Mouse (Mus musculus): ENCODE results near the gene Ankra2. TPM values are rescaled to one million over a fixed set of nuclear protein-coding genes. Genes with fewer than 3 reads are reported as not detected.

Ankra2 gene
- polyA plus RNA-seq, 1 experiment from 2014 or later = 15.3 TPM

GRCm38 (mm10) chr13:98254921-98255320, 8.0 kb upstream of the Ankra2 start:
- 80% methylated on average over 9 of the region's 9 CpGs for WGBS
- no peak overlapping the region for H3K4me3 ChIP-seq (replicated peaks)
- peaks cover 93% of the 10 kb centered on the region for H3K36me3 ChIP-seq
- no peak overlapping the region for H3K4me2 ChIP-seq
- no peak for ATAC-seq (ENCODE audit: insufficient number of reproducible peaks, insufficient read depth, low FRiP score, low TSS enrichment, low read depth)
- no peaks in the 10 kb centered on the region for H3K9me3 ChIP-seq
- no peaks in the 10 kb centered on the region for H3K4me1 ChIP-seq (replicated peaks)
- no peaks in the 10 kb centered on the region for H3K27me3 ChIP-seq
- no peak overlapping the region for H3K27ac ChIP-seq
- no peak overlapping the region for H3K9ac ChIP-seq (replicated peaks)

DNA sequence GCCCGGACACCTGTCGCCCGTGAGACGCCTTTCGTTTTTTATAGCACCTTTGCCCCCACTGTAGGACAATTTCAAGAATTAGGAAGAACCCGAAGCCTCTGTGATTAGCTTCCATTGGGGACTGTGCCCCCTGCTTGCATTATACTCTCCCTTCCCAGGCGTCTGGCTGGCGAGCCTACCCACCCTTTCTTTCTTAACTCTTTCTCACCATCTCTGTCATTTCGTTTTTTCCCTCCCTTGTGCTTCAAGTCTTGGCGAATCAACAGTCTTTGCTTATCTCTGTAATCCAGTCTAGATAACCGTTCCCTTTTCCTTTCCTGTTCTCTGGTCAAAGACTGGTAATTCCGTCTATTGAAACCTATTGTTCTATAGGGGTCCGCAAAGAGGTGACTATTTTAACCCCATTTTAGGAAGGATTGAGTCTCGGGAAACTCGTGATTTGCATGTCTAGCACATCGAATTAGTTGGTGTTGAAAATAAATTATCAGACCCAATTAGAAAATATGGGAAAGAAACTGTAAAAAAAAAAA, 649 bp downstream of the Ankra2 start:
- H3K4me3 ChIP-seq (replicated peaks) = peak overlapping the region; percentile 84
- H3K9ac ChIP-seq (replicated peaks) = peak overlapping the region; percentile 79
- peak overlapping the region; percentile 78 for H3K4me2 ChIP-seq
- WGBS = 2% methylated on average over 16 of the region's 16 CpGs
- H3K9me3 ChIP-seq = no peaks in the 10 kb centered on the region
- peak overlapping the region; percentile 82 for H3K27ac ChIP-seq
- ATAC-seq (ENCODE audit: insufficient number of reproducible peaks, insufficient read depth, low FRiP score, low TSS enrichment, low read depth) = no peak; the same call in 1 of the 2 replicates
- peaks cover 15% of the 10 kb centered on the region for H3K4me1 ChIP-seq (replicated peaks)
- H3K27me3 ChIP-seq = no peaks in the 10 kb centered on the region
- peaks cover 28% of the 10 kb centered on the region for H3K36me3 ChIP-seq

DNA sequence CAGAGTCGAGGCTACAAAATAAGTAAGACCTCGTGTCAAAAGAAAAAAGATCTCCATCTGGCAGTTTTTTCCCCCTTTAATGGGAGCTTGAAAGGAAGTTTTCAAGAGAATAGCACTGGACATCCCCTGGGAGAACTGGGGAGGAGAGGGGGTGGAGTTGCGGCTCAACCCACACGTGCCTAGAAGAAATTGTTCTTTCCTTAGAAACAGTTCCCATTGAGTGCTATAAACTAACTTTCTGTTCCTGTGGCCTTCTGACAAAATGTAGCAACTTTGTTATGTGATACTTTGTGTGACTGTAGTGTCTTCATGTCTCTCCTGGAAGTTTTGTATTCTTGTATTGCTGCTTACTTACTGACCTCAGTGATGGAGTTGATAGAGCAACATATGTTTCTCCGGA, 1.2 kb downstream of the Ankra2 start:
- ATAC-seq (ENCODE audit: insufficient number of reproducible peaks, insufficient read depth, low FRiP score, low TSS enrichment, low read depth) = no peak
- H3K27me3 ChIP-seq = no peaks in the 10 kb centered on the region
- H3K9me3 ChIP-seq = no peaks in the 10 kb centered on the region
- peak overlapping the region; percentile 84 for H3K4me3 ChIP-seq (replicated peaks)
- H3K4me1 ChIP-seq (replicated peaks) = peaks cover 15% of the 10 kb centered on the region
- peaks cover 26% of the 10 kb centered on the region for H3K36me3 ChIP-seq
- peak overlapping the region; percentile 78 for H3K4me2 ChIP-seq
- WGBS = 41% methylated on average over 5 of the region's 5 CpGs
- no peak overlapping the region; the same call in 1 of the 2 replicates for H3K9ac ChIP-seq (replicated peaks)
- no peak overlapping the region for H3K27ac ChIP-seq

DNA sequence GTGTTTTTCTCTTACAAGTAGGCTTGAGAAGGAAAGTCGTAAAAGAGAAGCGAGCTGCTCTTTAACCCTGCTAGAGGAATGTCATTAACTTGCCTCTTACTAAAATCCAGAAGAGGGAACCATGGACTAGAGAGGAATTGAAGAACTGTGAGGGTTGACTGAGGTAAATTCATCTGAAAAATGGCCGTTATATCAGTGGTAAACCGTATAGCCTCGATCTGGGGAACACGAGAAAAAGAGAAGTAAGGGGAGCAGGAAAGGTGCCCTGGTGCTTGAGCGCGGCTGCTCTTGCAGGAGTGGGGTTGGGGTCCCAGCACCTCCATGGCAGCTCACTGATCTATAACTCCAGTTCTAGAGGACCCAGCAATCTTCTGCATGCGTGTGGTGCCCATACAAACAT, 11.1 kb downstream of the Ankra2 start:
- Histone ChIP-seq H3K27ac (no peak overlapping the region), H3K4me3 (replicated peaks) (no peak overlapping the region), H3K36me3 (peaks cover 57% of the 10 kb centered on the region), H3K27me3 (no peaks in the 10 kb centered on the region), H3K4me1 (replicated peaks) (no peaks in the 10 kb centered on the region), H3K4me2 (no peak overlapping the region), H3K9ac (replicated peaks) (no peak overlapping the region), H3K9me3 (no peaks in the 10 kb centered on the region)
- 88% methylated on average over 9 of the region's 9 CpGs for WGBS
- no peak for ATAC-seq (ENCODE audit: insufficient number of reproducible peaks, insufficient read depth, low FRiP score, low TSS enrichment, low read depth)

DNA sequence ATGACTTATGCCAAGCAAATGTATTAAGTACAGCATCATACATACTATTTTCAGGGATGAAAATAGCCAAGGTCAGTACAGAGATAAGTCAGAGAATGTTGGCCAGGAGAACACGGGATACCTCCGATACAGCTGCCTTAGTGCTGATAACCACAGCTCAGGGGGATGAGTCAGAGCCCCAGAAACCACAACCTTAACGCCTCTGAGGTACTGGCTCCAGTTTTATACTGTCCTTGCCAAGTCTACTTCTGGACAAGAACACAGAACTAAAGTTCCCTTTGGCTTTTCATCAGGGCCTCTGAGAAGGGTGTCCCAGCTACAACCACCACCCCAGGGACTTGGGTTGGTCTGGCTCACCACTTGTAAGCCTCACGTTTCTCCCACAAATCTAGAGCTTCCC, 12.8 kb downstream of the Ankra2 start:
- Histone ChIP-seq H3K4me2 (no peak overlapping the region), H3K27ac (no peak overlapping the region), H3K36me3 (peaks cover 44% of the 10 kb centered on the region), H3K4me1 (replicated peaks) (no peaks in the 10 kb centered on the region), H3K27me3 (no peaks in the 10 kb centered on the region), H3K4me3 (replicated peaks) (no peak overlapping the region), H3K9me3 (no peaks in the 10 kb centered on the region), H3K9ac (replicated peaks) (no peak overlapping the region)
- ATAC-seq (ENCODE audit: insufficient number of reproducible peaks, insufficient read depth, low FRiP score, low TSS enrichment, low read depth) = no peak
- WGBS = 90% methylated on average over 4 of the region's 4 CpGs

DNA sequence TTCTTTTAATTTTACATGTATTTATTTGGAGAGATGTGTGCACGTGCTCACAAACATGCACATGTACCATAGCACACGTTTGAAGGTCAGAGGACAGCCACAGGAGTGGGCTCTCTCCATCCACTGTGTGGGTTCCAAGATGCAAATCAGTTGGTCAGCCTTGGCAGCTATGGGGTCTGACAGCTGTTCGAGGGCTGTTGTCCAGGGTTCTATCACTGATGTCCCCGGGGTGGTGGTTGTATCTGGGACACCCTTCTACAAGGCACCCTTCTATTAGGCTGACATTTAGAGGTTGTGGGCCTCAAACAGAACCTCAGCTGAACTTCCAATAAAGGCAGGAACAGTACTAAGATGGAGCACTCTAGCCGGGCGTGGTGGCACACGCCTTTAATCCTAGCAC, 13.4 kb downstream of the Ankra2 start:
- Histone ChIP-seq H3K36me3 (peaks cover 38% of the 10 kb centered on the region), H3K9ac (replicated peaks) (no peak overlapping the region), H3K4me2 (no peak overlapping the region), H3K27ac (no peak overlapping the region), H3K4me3 (replicated peaks) (no peak overlapping the region), H3K27me3 (no peaks in the 10 kb centered on the region), H3K4me1 (replicated peaks) (no peaks in the 10 kb centered on the region), H3K9me3 (no peaks in the 10 kb centered on the region)
- WGBS = 90% methylated on average over 7 of the region's 7 CpGs
- no peak for ATAC-seq (ENCODE audit: insufficient number of reproducible peaks, insufficient read depth, low FRiP score, low TSS enrichment, low read depth)

GRCm38 (mm10) chr13:98277501-98277900, 14.6 kb downstream of the Ankra2 start:
- H3K9ac ChIP-seq (replicated peaks) = no peak overlapping the region
- H3K27me3 ChIP-seq = no peaks in the 10 kb centered on the region
- H3K9me3 ChIP-seq = no peaks in the 10 kb centered on the region
- ATAC-seq (ENCODE audit: insufficient number of reproducible peaks, insufficient read depth, low FRiP score, low TSS enrichment, low read depth) = no peak
- H3K4me1 ChIP-seq (replicated peaks) = no peaks in the 10 kb centered on the region
- WGBS = 87% methylated on average over 2 of the region's 2 CpGs
- H3K4me3 ChIP-seq (replicated peaks) = no peak overlapping the region
- H3K27ac ChIP-seq = no peak overlapping the region
- peaks cover 26% of the 10 kb centered on the region for H3K36me3 ChIP-seq
- H3K4me2 ChIP-seq = no peak overlapping the region

GRCm38 (mm10) chr13:98279686-98280085, 16.8 kb downstream of the Ankra2 start, which contains the start of gene Gm21976:
TSS of gene Gm21976 (plus strand) at chr13:98279887.
- H3K36me3 ChIP-seq = peaks cover 7% of the 10 kb centered on the region
- WGBS = 75% methylated on average over 5 of the region's 5 CpGs
- H3K9ac ChIP-seq (replicated peaks) = no peak within 1 kb of the TSS
- H3K4me1 ChIP-seq (replicated peaks) = no peaks in the 10 kb centered on the region
- no peak within 1 kb of the TSS for H3K4me2 ChIP-seq
- no peak within 1 kb of the TSS for H3K4me3 ChIP-seq (replicated peaks)
- no peak for ATAC-seq (ENCODE audit: insufficient number of reproducible peaks, insufficient read depth, low FRiP score, low TSS enrichment, low read depth)
- H3K27me3 ChIP-seq = no peaks in the 10 kb centered on the region
- H3K27ac ChIP-seq = no peak within 1 kb of the TSS
- no peaks in the 10 kb centered on the region for H3K9me3 ChIP-seq

GRCm38 (mm10) chr13:98280990-98281650, 18.2 kb downstream of the Ankra2 start:
- Histone ChIP-seq H3K27me3 (no peaks in the 10 kb centered on the region), H3K36me3 (no peaks in the 10 kb centered on the region), H3K4me2 (no peak overlapping the region), H3K9me3 (no peaks in the 10 kb centered on the region), H3K27ac (no peak overlapping the region), H3K4me1 (replicated peaks) (no peaks in the 10 kb centered on the region), H3K9ac (replicated peaks) (no peak overlapping the region), H3K4me3 (replicated peaks) (no peak overlapping the region)
- no peak for ATAC-seq (ENCODE audit: insufficient number of reproducible peaks, insufficient read depth, low FRiP score, low TSS enrichment, low read depth)
- WGBS = 77% methylated on average over 12 of the region's 12 CpGs

GRCm38 (mm10) chr13:98290719-98291118, 27.8 kb downstream of the Ankra2 start:
- ATAC-seq (ENCODE audit: insufficient number of reproducible peaks, insufficient read depth, low FRiP score, low TSS enrichment, low read depth) = no peak
- Histone ChIP-seq H3K27me3 (no peaks in the 10 kb centered on the region), H3K4me1 (replicated peaks) (no peaks in the 10 kb centered on the region), H3K9me3 (no peaks in the 10 kb centered on the region), H3K4me2 (no peak overlapping the region), H3K4me3 (replicated peaks) (no peak overlapping the region), H3K9ac (replicated peaks) (no peak overlapping the region), H3K27ac (no peak overlapping the region), H3K36me3 (no peaks in the 10 kb centered on the region)
- 47% methylated on average over 2 of the region's 2 CpGs for WGBS

GRCm38 (mm10) chr13:98291712-98292111, 28.8 kb downstream of the Ankra2 start:
- H3K4me2 ChIP-seq = no peak overlapping the region
- no peaks in the 10 kb centered on the region for H3K4me1 ChIP-seq (replicated peaks)
- H3K27me3 ChIP-seq = no peaks in the 10 kb centered on the region
- no peak overlapping the region for H3K4me3 ChIP-seq (replicated peaks)
- H3K36me3 ChIP-seq = no peaks in the 10 kb centered on the region
- ATAC-seq (ENCODE audit: insufficient number of reproducible peaks, insufficient read depth, low FRiP score, low TSS enrichment, low read depth) = no peak
- no peak overlapping the region for H3K9ac ChIP-seq (replicated peaks)
- H3K9me3 ChIP-seq = no peaks in the 10 kb centered on the region
- 74% methylated on average over 8 of the region's 8 CpGs for WGBS
- no peak overlapping the region for H3K27ac ChIP-seq

GRCm38 (mm10) chr13:98296072-98296471, 33.2 kb downstream of the Ankra2 start:
- Histone ChIP-seq H3K9ac (replicated peaks) (no peak overlapping the region), H3K4me2 (no peak overlapping the region), H3K27me3 (no peaks in the 10 kb centered on the region), H3K27ac (no peak overlapping the region), H3K9me3 (no peaks in the 10 kb centered on the region), H3K4me1 (replicated peaks) (no peaks in the 10 kb centered on the region), H3K36me3 (no peaks in the 10 kb centered on the region), H3K4me3 (replicated peaks) (no peak overlapping the region)
- no peak for ATAC-seq (ENCODE audit: insufficient number of reproducible peaks, insufficient read depth, low FRiP score, low TSS enrichment, low read depth)
- WGBS = 57% methylated on average over 5 of the region's 5 CpGs
